Mouse (Mus musculus) cerebellum, adult 2 months (tissue): ENCODE data around the gene Slc22a3.

ENCODE experiments used
- CTCF ChIP-seq: fragments of 200-500 bp; IDR thresholded peaks from 2 replicates; pipeline ENCODE4 v1.5.1; 2011; ENCODE audit warnings: low read depth, mild to moderate bottlenecking, control low read depth, low read length, moderate library complexity, borderline replicate concordance; ENCODE audit not compliant: insufficient read depth
- POLR2A ChIP-seq: fragments of 200-500 bp; IDR thresholded peaks from 2 replicates; pipeline ENCODE4 v1.6.1; 2011; ENCODE audit warnings: low read length, control low read depth, borderline replicate concordance; ENCODE audit not compliant: insufficient read depth

- TF ChIP-seq CTCF (no peak), POLR2A (no peak)
Measured at GRCm38 (mm10) chr17:12495558-12495957, 11.9 kb downstream of the Slc22a3 start.
